Mouse (Mus musculus) forebrain, embryonic 11.5 days (tissue): ENCODE measurements at regions not wholly inside any gene's neighbourhood (a gene's known extent, or its start where the extent isn't known, plus 50 kb on each side); places are given as distances from the start of the nearest gene placed in this dataset.

Experiments used
- ATAC-seq: fragments of 200-750 bp; cut with Nextera tagmentation; replicated peaks from 2 replicates; pipeline ENCODE4 v1.8.0; 2017; ENCODE audit warnings: moderate TSS enrichment; ENCODE audit not compliant: low FRiP score
- DNase-seq: peaks from one replicate; pipeline ENCODE4 v3.0.0-alpha.2; 2017; ENCODE audit warnings: low spot score
- H3K27ac ChIP-seq: fragments of 300-500 bp; sonication (generic); 2 replicates; pipeline ENCODE4 v1.5.1; 2014; ENCODE audit warnings: low read depth, low read length
- H3K27me3 ChIP-seq: fragments of 300-500 bp; sonication (generic); 2 replicates; pipeline ENCODE4 v1.6.1; 2014; ENCODE audit warnings: mild to moderate bottlenecking, low read length, mixed read lengths; ENCODE audit not compliant: control insufficient read depth, insufficient read depth
- H3K36me3 ChIP-seq: fragments of 300-500 bp; sonication (generic); 2 replicates; pipeline ENCODE4 v1.6.1; 2014; ENCODE audit warnings: mild to moderate bottlenecking, low read length, moderate library complexity, mixed read lengths; ENCODE audit not compliant: control insufficient read depth, insufficient read depth
- H3K4me1 ChIP-seq: fragments of 300-500 bp; sonication (generic); replicated peaks from 2 replicates; pipeline ENCODE4 v1.6.1; 2014; ENCODE audit warnings: low read length, mixed read lengths; ENCODE audit not compliant: control insufficient read depth, insufficient read depth
- H3K4me2 ChIP-seq: fragments of 300-500 bp; sonication (generic); 2 replicates; pipeline ENCODE4 v1.6.1; 2014; ENCODE audit warnings: low read depth, mild to moderate bottlenecking, low read length, moderate library complexity, mixed read lengths; ENCODE audit not compliant: severe bottlenecking
- H3K4me3 ChIP-seq: fragments of 300-500 bp; sonication (generic); 2 replicates; pipeline ENCODE4 v1.5.1; 2014; ENCODE audit warnings: low read depth, low read length
- H3K9ac ChIP-seq: fragments of 300-500 bp; sonication (generic); 2 replicates; pipeline ENCODE4 v1.6.1; 2014; ENCODE audit warnings: low read length
- H3K9me3 ChIP-seq: fragments of 300-500 bp; sonication (generic); 2 replicates; pipeline ENCODE4 v1.6.1; 2016; ENCODE audit warnings: low read length, mixed read lengths; ENCODE audit not compliant: control insufficient read depth
- WGBS: fragments of 180-500 bp; shearing (Covaris S2); extraction: QIAGEN DNeasy Blood & Tissue Kit; methylation state at CpG from one replicate; pipeline ENCODE4 v1.1.7; 2014; 5-methylcytosine and 5-hydroxymethylcytosine counted together

DNA sequence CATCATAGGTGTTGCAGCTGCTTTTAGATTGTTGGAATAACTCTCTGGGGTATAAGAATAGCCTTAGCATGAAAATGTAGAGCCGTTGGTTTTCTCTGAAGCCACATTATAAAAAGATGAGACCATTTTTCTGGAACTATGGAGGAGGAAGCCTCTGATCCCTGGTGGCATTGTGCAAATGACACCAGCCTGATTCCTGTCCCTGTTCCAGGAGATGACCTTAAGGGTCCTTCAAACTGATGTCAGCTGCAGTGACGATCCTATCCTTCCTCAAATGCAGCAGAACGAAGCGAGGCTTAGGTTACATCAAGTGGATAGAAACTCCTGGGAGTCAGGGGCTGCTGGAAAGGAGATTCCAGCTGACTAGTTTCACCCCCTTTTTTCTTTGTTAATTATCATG is 59.0 kb upstream of the Frmd6 start:
- WGBS = 88% methylated on average over 4 of the region's 4 CpGs
- no peak overlapping the region for H3K4me2 ChIP-seq
- no peaks in the 10 kb centered on the region for H3K4me1 ChIP-seq
- no peaks in the 10 kb centered on the region for H3K27me3 ChIP-seq
- DNase-seq = no peak
- no peak overlapping the region for H3K27ac ChIP-seq
- no peaks in the 10 kb centered on the region for H3K36me3 ChIP-seq
- ATAC-seq = no peak
- H3K9ac ChIP-seq = no peak overlapping the region
- H3K9me3 ChIP-seq = no peaks in the 10 kb centered on the region
- no peak overlapping the region for H3K4me3 ChIP-seq

DNA sequence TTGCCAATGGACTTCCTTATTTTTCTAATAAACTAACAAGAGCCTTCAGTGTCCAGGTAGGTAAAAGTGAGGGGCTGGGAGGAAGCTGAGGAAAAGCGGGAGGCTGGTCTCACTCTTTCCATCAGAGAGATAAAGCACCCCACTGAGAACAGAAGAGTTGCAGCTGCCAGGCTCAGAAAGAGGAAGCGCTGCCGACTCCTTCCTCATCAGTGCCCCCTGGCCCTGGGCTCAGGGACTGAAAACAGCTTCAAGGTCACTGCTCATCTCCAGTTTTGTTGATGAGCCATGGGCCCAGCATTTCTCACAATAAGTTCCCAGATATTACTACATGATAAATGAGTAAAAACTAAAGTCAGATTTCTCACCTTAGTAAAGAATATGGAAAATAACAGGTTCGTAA is 57.4 kb upstream of the Frmd6 start:
- no peak overlapping the region for H3K9ac ChIP-seq
- no peak overlapping the region for H3K4me2 ChIP-seq
- H3K36me3 ChIP-seq = no peaks in the 10 kb centered on the region
- no peak for DNase-seq
- 59% methylated on average over 4 of the region's 4 CpGs for WGBS
- no peaks in the 10 kb centered on the region for H3K27me3 ChIP-seq
- H3K27ac ChIP-seq = no peak overlapping the region
- no peak for ATAC-seq
- no peaks in the 10 kb centered on the region for H3K4me1 ChIP-seq
- no peak overlapping the region for H3K4me3 ChIP-seq
- H3K9me3 ChIP-seq = no peaks in the 10 kb centered on the region

DNA sequence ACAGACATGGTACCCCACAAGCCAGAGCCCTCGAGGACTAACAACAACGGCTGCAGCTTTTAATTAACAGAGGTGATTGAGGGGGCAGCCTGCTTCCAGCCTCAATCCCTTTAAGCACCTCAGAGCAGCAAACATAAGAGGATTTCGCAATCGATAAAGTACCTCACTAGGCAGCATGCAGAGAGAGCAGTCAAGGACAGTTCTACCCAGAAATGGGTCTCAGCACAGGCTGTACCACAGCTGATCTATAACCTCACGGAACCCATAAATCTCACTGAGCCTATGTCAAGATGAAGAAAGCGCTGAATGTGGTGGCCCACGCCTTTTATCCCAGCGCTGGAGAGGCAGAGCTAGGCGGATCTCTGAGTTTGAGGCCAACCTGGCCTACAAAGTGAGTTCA is 56.6 kb upstream of the Frmd6 start:
- no peak overlapping the region for H3K4me3 ChIP-seq
- H3K27ac ChIP-seq = no peak overlapping the region
- ATAC-seq (no peak), DNase-seq (no peak)
- 79% methylated on average over 9 of the region's 9 CpGs for WGBS
- H3K9ac ChIP-seq = no peak overlapping the region
- H3K27me3 ChIP-seq = no peaks in the 10 kb centered on the region
- H3K4me1 ChIP-seq = no peaks in the 10 kb centered on the region
- H3K9me3 ChIP-seq = no peaks in the 10 kb centered on the region
- H3K4me2 ChIP-seq = no peak overlapping the region
- no peaks in the 10 kb centered on the region for H3K36me3 ChIP-seq

DNA sequence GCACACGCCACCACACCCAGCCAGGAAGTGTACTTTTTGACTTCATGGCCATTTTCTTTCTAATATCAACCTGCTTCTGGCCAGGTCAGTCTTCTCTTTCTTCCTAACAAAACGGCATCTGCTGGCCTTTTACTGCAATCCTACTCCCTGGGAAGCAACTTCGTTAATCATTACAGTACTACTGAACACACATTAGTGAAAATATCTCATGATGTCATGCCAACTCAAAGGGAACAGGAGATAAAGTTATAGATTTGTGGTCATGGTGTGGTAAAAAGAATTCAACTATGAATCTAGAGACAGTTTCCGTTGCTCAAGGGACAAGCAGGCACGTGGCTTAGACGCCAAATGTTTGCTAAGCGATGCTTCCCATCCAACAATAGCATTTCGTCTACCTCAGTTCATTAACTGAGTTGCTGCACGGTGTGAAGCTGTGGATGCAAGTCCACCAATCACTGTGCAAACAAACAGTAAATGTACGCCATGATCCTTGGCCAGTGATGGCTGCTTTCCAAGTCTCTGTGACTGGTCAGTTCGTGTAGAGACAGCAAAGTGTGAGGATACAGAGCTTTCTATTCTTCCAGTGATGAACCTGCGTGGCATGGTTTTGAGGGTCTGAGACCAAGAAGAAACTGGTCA is 55.7 kb upstream of the Frmd6 start:
- H3K4me3 ChIP-seq = no peak overlapping the region
- H3K4me2 ChIP-seq = no peak overlapping the region
- no peak for DNase-seq
- H3K9me3 ChIP-seq = no peaks in the 10 kb centered on the region
- H3K9ac ChIP-seq = no peak overlapping the region
- H3K4me1 ChIP-seq = no peaks in the 10 kb centered on the region
- H3K27me3 ChIP-seq = no peaks in the 10 kb centered on the region
- H3K27ac ChIP-seq = no peak overlapping the region
- WGBS = 90% methylated on average over 12 of the region's 12 CpGs
- no peaks in the 10 kb centered on the region for H3K36me3 ChIP-seq
- ATAC-seq = no peak

DNA sequence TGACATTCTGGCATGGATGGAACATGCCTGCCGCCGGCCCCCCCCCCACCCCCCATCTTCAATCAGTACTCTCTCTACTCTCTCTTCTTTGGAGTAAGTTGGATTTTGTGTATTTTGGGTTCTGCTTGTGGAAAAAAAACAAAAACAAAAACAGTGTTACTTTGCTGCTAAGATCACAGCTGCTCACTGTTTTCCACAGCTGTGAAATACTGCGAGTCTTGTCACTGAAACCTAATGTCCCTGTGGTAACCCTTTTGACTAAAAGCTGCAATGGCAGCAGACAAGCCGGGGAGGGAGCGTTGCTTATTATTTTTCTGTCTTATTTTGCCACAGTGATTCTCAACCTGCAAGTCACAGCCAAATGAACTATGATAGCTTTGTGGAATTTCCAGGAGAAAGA is 51.3 kb upstream of the Frmd6 start:
- WGBS = 92% methylated on average over 5 of the region's 5 CpGs
- H3K36me3 ChIP-seq = no peaks in the 10 kb centered on the region
- no peak overlapping the region for H3K27ac ChIP-seq
- no peaks in the 10 kb centered on the region for H3K27me3 ChIP-seq
- no peaks in the 10 kb centered on the region for H3K4me1 ChIP-seq
- ATAC-seq = no peak
- no peak overlapping the region for H3K4me3 ChIP-seq
- no peak overlapping the region for H3K9ac ChIP-seq
- no peak for DNase-seq
- H3K4me2 ChIP-seq = no peak overlapping the region
- H3K9me3 ChIP-seq = no peaks in the 10 kb centered on the region

DNA sequence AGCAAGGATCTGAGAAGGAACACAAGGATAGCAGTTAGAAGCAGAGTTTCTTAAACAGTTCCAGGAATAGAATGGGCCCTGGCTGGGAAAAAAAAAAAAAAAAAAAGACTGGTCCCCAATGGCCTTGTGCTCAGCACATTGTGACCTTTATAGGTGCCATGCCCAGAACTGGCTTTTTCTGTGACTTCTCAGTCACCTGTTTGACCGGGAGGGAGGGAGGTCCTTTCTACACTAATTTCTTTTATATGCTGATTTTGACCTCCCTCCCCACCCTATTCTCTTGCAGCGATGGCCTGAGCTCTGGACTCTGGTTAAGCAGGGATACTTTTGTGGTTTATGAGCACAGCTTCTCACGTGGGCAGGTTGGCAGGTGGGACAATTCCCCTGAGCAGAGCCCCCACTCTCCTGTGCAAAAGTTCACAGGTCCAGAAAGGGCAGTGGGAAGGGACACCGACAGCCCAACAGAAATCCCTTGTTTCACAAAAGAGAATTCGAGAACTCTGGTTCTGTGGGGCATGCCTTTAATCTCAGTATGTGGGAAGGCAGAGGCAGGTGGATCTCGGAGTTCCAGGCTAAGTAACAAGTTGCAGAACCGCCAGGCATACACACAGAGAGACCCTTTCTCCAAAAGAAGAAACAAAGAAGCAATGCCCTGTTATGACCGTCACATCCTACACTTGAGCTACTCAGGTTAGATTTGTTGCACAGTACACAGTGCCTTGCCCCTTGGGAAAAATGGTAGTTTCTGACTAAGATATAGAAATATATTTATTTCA is 50.3 kb upstream of the Frmd6 start:
- DNase-seq (no peak), ATAC-seq (no peak)
- Histone ChIP-seq H3K4me2 (no peak overlapping the region), H3K27ac (no peak overlapping the region), H3K4me1 (no peaks in the 10 kb centered on the region), H3K4me3 (no peak overlapping the region), H3K9ac (no peak overlapping the region), H3K9me3 (no peaks in the 10 kb centered on the region), H3K36me3 (no peaks in the 10 kb centered on the region), H3K27me3 (no peaks in the 10 kb centered on the region)
- WGBS = 74% methylated on average over 8 of the region's 8 CpGs
